Mouse (Mus musculus) stomach, postnatal 0 days (tissue): Measurements from ENCODE around the gene Llph.

ENCODE experiments used
- CTCF ChIP-seq: IDR thresholded peaks from 2 replicates; pipeline ENCODE4 v1.5.1; 2016; ENCODE audit warnings: antibody characterized with exemption, low read depth, mild to moderate bottlenecking, moderate library complexity
- EP300 ChIP-seq: optimal IDR thresholded peaks from 2 replicates; pipeline ENCODE3; 2016; ENCODE audit warnings: antibody characterized with exemption

GRCm38 (mm10) chr10:120281700-120282099 lies 54.8 kb downstream of the Llph start:
- TF ChIP-seq EP300 (no peak), CTCF (no peak)
